Mouse (Mus musculus) bone marrow macrophage, adult 2 months (primary cell): ENCODE results near the gene Sdc3. TPM values are rescaled to one million over a fixed set of nuclear protein-coding genes. Genes with fewer than 3 reads are reported as not detected.

Experiments
- H3K27ac ChIP-seq: 2 replicates; pipeline ENCODE4 v1.5.1; 2012; ENCODE audit warnings: low read depth, low read length; ENCODE audit not compliant: insufficient read depth
- H3K4me1 ChIP-seq: 2 replicates; pipeline ENCODE4 v1.6.1; 2012; ENCODE audit warnings: low read length; ENCODE audit not compliant: control insufficient read depth, insufficient read depth
- H3K4me3 ChIP-seq: 2 replicates; pipeline ENCODE4 v1.5.1; 2012; ENCODE audit warnings: mild to moderate bottlenecking, low read length, moderate library complexity; ENCODE audit not compliant: insufficient read depth
- CTCF ChIP-seq: IDR thresholded peaks from 2 replicates; pipeline ENCODE4 v1.5.1; 2012; ENCODE audit warnings: low read depth, mild to moderate bottlenecking, low read length, moderate library complexity
- POLR2A ChIP-seq: IDR thresholded peaks from 2 replicates; pipeline ENCODE4 v1.6.1; 2012; ENCODE audit warnings: mild to moderate bottlenecking, low read depth, low read length, borderline replicate concordance
- polyA plus RNA-seq: library from polyadenylated mRNA; stranded (reverse); fragments of >200 nt; gene quantifications from 2 replicates; pipeline ENCODE4 v1.2.4, GENCODE M21; 2012; ENCODE audit not compliant: missing spikeins, insufficient read depth, insufficient read length

Gene Sdc3
- polyA plus RNA-seq, 1 experiment = 302 TPM

DNA sequence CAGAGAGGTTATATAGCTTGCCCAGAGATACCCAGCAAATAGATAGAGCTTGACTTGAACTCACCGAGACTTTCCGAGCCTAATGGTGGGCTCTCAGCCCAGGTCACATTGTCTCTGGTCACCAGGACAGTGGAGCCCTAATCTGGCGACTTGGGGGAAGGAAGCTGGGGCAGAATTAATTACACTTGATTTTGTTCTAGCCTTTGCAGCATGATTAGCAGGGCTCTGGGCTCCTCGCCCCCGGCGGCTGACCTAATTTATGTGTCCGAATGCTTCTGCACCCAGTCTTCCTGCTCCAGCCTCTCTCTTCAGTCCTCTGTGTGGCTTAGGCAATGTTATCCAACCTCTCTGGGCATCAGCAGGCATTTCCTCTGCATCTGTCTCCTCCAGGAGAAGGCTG is 19.0 kb downstream of the Sdc3 start:
- no peak overlapping the region for H3K4me3 ChIP-seq
- TF ChIP-seq CTCF (no peak), POLR2A (no peak)
- H3K4me1 ChIP-seq = peaks cover 6% of the 10 kb centered on the region; the same call in 1 of the 2 replicates

DNA sequence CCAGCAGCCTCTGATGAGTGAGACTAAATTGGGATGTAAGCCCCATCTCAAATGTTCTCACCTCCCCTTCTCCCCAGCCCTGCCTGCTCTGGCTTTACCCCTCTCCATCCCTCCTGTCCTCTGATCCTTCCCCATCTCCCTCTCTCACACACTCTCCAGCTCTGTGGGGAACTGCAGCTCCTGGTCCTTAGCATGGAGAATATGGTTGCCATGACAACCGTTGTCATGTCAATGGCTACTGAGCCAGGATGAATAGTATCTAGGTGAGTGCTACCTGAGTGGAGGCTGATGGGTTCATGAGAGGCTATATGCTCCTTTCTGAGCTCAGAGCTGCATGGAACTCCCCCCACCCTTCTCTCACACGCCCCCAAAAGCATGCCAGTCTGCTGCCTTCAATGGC is 21.6 kb downstream of the Sdc3 start:
- Histone ChIP-seq H3K4me3 (no peak overlapping the region), H3K27ac (no peak overlapping the region), H3K4me1 (peaks cover 6% of the 10 kb centered on the region; the same call in 1 of the 2 replicates)
- TF ChIP-seq POLR2A (no peak), CTCF (no peak)

More for the DNA sequence above, 19.0 kb downstream of the Sdc3 start:
- H3K27ac ChIP-seq = no peak overlapping the region

DNA sequence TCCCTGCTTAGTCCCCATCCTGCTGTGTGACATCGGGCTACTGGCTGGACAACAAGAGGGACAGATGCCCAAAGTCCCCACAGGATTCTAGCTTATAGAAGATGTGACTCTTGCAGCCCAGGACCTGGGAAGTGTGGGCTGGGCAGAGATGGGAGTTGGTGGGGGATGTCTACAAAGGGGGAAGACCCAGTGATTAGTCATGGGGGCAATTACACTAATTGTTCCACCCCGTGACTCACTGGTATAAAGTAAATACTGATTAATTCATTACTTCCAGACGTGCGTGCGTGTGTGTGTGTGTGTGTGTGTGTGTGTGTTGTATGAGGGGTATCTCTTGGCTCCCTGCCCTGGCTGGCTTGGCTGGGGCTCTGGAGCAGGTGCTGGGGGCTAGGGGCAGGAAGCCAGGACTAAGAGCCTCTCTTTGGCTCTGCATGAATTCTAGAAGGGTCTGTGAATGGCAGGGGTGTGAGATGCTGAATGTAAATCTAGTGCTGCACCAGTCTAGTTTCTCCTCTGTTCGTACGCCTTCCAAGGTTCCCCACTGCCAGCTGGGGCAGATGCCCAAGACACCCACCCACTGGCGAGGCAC is 22.5 kb downstream of the Sdc3 start:
- TF ChIP-seq POLR2A (no peak), CTCF (no peak)
- Histone ChIP-seq H3K4me1 (peaks cover 4% of the 10 kb centered on the region; the same call in 1 of the 2 replicates), H3K27ac (no peak overlapping the region), H3K4me3 (no peak overlapping the region)

DNA sequence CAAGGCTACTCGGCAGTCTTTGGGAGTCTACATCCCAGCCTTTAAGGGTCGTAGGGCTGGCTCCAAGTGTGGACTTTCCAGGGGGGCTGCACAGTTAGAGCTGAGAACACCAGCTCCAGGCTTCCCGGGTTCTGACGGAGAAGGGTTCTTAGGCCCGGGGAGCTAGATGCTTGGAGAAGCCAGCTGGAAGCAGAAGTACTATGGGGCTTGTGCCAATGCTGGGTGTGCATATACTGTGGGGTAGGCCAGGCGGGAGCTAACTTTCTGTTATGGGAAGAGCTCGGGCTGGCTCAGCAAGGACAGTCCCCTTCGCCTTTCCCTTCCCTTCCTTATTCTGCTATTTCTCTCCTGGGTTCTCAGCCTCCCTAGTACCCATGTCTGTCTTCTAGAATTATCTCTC is 23.5 kb downstream of the Sdc3 start:
- H3K4me1 ChIP-seq = peaks cover 3% of the 10 kb centered on the region
- no peak overlapping the region for H3K27ac ChIP-seq
- no peak overlapping the region for H3K4me3 ChIP-seq
- TF ChIP-seq POLR2A = no peak
- no peak for TF ChIP-seq CTCF

DNA sequence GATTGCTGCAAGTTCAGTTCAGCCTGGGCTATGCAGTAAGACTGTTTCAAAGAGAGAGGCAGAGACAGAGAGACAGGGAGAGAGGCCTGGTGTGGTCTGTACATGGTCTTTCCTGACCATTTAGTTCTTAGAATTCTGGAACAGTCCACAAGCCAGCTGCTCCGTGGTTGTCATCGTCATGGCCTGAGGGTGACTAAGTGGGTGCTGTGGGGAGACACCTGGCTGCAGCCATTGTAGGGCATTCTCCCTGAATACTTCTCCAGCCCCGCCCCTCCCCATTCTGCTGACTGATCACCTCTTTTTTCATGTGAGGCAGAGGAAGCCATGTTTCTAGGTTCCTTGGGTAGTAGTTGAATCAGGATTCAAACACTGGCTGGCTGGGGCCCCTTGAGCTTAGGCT is 27.5 kb downstream of the Sdc3 start:
- Histone ChIP-seq H3K4me3 (no peak overlapping the region), H3K27ac (no peak overlapping the region), H3K4me1 (peaks cover 7% of the 10 kb centered on the region)
- TF ChIP-seq POLR2A = no peak
- no peak for TF ChIP-seq CTCF

DNA sequence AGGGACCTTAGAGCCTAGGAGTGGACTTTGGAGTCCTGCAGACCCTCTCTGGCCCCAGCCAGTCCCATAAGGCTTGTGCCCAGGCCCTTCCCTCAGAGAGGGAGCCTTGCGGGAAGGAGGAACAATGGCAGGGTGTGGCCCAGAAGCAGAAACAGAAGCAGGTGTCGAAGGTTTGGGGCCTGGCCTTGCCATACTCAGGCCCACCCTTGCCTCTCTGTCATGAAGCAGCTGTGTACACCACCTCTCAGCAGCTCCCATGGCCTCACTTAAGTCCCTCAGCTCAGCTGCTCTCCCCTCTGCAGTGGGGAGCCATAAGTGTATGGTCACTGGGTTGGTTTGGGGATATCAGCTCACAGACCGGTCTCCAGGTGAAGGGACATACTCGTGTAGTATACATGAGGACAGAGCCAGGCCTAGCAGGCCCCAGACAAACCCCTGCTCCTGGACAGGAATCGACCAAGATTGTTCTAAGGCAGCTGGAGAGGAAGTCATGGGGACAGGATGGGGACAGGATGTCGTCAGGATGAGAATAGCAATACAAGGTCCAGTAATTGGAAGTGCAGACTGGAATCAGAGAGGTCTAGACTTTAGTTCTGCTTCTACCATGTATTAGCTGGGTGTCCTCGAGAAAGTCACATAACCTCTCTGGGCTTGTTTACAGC is 28.4 kb downstream of the Sdc3 start:
- H3K4me3 ChIP-seq = no peak overlapping the region
- peaks cover 7% of the 10 kb centered on the region for H3K4me1 ChIP-seq
- H3K27ac ChIP-seq = no peak overlapping the region
- no peak for TF ChIP-seq CTCF
- TF ChIP-seq POLR2A = no peak

DNA sequence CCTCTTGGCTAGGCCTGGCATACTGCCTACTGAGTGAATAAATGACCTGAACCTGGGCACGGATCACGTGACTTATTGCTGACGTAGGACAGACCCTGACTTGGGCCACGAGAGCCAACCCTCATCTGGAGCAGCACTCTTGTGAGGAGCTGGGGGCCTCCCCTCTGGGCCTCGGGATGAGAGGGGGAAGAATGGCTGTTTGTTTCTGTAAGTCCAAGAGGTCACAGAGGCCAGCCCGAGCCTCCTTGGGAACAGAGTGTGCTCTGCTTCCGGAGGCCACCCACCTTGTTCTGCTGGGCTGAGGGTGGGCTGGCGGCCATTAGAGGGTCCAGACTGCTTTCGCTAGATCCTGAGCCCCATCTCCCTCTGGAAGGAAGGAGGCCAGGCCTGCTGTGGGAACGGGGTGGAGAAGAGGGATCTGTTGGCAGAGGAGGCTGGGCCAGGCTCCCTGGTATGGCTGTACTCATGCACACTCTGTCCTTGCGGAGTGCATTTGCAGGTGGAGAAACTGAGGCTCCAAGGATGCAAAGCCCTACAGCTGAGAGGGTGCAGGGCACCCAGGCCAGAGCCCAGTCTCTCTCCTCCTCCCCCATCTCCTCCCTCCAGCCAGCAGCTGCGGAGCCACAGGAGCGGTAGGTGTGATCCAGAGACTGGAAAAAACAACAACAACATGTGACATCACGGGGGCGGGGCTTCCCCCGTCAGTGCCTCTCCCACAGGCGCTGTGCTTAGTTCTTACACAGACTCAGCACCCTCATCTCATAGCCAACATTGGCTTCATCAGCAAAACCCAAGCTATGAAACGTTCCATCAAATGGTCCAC is 36.7 kb downstream of the Sdc3 start:
- TF ChIP-seq CTCF (no peak), POLR2A (no peak)
- Histone ChIP-seq H3K4me3 (no peak overlapping the region), H3K27ac (no peak overlapping the region), H3K4me1 (no peaks in the 10 kb centered on the region)

DNA sequence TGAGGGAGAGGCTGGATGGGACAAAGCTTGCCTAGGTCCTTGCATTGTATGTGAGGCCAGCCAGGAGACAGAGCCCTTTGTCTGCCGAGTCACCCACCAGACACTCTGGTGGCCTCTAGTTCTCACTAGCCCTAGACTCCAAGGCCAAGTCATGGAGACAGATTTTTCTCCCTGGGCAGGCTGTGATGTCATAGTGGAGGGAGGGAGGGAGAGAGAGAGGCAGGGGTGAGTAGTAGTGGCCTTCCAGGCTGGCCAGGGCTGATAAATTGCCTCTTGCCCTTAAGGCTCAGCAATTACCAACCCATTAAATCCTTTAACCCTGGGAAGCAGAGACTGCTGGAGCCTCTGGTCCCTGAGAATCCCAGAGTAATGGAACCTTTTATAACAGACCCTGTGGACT is 41.8 kb downstream of the Sdc3 start:
- Histone ChIP-seq H3K4me3 (no peak overlapping the region), H3K4me1 (0 out of 2 replicates have a peak, but pooled peaks cover 3% of the 10 kb centered on the region), H3K27ac (no peak overlapping the region)
- TF ChIP-seq POLR2A (no peak), CTCF (no peak)

DNA sequence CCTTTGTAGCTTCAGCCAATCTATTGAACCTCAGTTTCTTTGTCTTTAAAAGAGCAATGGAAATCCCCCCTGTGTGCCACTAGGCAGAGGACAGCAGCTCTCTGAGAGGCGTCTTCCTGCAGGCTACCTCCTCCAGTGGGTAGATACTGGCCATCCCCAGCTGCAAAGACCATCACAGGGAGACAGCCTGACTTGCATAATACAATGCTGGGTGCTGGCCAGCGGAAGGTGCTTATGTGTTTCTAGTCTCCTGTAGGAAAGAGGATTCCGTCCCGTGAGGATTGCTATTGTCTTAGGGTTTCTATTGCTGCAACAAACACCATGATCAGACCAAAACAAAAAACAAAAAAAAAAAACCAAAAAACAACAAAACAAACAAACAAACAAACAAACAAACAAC is 43.2 kb downstream of the Sdc3 start:
- no peak for TF ChIP-seq CTCF
- TF ChIP-seq POLR2A = no peak

More for the DNA sequence above, 43.2 kb downstream of the Sdc3 start:
- Histone ChIP-seq H3K4me3 (no peak overlapping the region), H3K27ac (no peak overlapping the region), H3K4me1 (0 out of 2 replicates have a peak, but pooled peaks cover 3% of the 10 kb centered on the region)
